Mouse (Mus musculus) midbrain, embryonic 15.5 days (tissue): ENCODE results near the gene Abcf3. TPM values are rescaled to one million over a fixed set of nuclear protein-coding genes. Genes with fewer than 3 reads are reported as not detected.

Experiments
- ATAC-seq: fragments of 200-750 bp; cut with Nextera tagmentation; replicated peaks from 2 replicates; pipeline ENCODE4 v1.8.0; 2017; ENCODE audit warnings: moderate TSS enrichment
- H3K27ac ChIP-seq: fragments of 300-500 bp; sonication (generic); 2 replicates; pipeline ENCODE4 v1.5.1; 2015; ENCODE audit warnings: mild to moderate bottlenecking, inconsistent platforms
- H3K27me3 ChIP-seq: fragments of 300-500 bp; sonication (generic); replicated peaks from 2 replicates; pipeline ENCODE4 v1.6.1; 2015; ENCODE audit warnings: inconsistent platforms
- H3K36me3 ChIP-seq: fragments of 300-500 bp; sonication (generic); replicated peaks from 2 replicates; pipeline ENCODE4 v1.6.1; 2015; ENCODE audit warnings: inconsistent platforms
- H3K4me1 ChIP-seq: fragments of 300-500 bp; sonication (generic); 2 replicates; pipeline ENCODE4 v1.6.1; 2015; ENCODE audit warnings: inconsistent platforms
- H3K4me2 ChIP-seq: fragments of 300-500 bp; sonication (generic); 2 replicates; pipeline ENCODE4 v1.6.1; 2015; ENCODE audit warnings: inconsistent platforms, mild to moderate bottlenecking, moderate library complexity
- H3K4me3 ChIP-seq: fragments of 300-500 bp; sonication (generic); 2 replicates; pipeline ENCODE4 v1.5.1; 2015; ENCODE audit warnings: mild to moderate bottlenecking, inconsistent platforms
- H3K9ac ChIP-seq: fragments of 300-500 bp; sonication (generic); 2 replicates; pipeline ENCODE4 v1.6.1; 2015; ENCODE audit warnings: mild to moderate bottlenecking, inconsistent platforms
- H3K9me3 ChIP-seq: fragments of 300-500 bp; sonication (generic); 2 replicates; pipeline ENCODE4 v1.6.1; 2016; ENCODE audit warnings: inconsistent platforms
- WGBS: fragments of 180-500 bp; shearing (Covaris S2); methylation state at CpG from one replicate; pipeline ENCODE4 v1.1.7; 2015; ENCODE audit warnings: mixed read lengths; 5-methylcytosine and 5-hydroxymethylcytosine counted together
- polyA plus RNA-seq: library from polyadenylated mRNA; unstranded; fragments of >200 nt; fragmentation: Nextera tagmentation; extraction: Ambion mirVana; gene quantifications from 2 replicates; pipeline ENCODE4 v1.2.1, GENCODE M21; 2015

Gene Abcf3
- polyA plus RNA-seq, 1 experiment from 2014 or later: 85.8 TPM

GRCm38 (mm10) chr16:20551691-20552090 is 3.3 kb downstream of the Abcf3 start:
- ATAC-seq: no peak
- no peaks in the 10 kb centered on the region for H3K27me3 ChIP-seq
- H3K4me3 ChIP-seq: no peak overlapping the region
- H3K4me1 ChIP-seq: peaks cover 17% of the 10 kb centered on the region
- H3K4me2 ChIP-seq: no peak overlapping the region
- WGBS: 94% methylated on average over 5 of the region's 5 CpGs
- H3K9me3 ChIP-seq: no peaks in the 10 kb centered on the region
- H3K27ac ChIP-seq: no peak overlapping the region
- no peak overlapping the region for H3K9ac ChIP-seq
- H3K36me3 ChIP-seq: peaks cover 37% of the 10 kb centered on the region

DNA sequence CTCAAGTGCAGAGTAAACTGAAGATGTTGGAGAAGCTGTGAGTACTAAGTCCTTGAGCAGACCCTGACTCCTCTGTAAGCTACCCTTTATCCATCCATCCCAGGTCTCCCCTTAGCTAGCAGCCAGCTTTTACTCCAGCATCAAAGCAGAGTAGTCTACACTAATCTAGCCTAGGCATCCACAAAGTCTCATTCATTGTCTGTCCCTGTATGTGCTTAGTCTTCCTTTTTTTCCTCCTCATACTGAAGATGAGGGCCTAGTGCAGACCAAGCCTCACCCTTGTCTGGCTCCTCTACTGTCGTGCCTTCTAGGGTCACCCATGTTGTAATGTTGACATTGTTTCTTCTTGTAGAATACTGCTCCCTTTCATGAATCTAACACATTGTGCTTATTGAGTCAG is 4.2 kb downstream of the Abcf3 start:
- Histone ChIP-seq H3K4me2 (no peak overlapping the region), H3K4me1 (peaks cover 16% of the 10 kb centered on the region), H3K9me3 (no peaks in the 10 kb centered on the region), H3K4me3 (no peak overlapping the region), H3K27ac (no peak overlapping the region), H3K27me3 (no peaks in the 10 kb centered on the region), H3K36me3 (peaks cover 41% of the 10 kb centered on the region), H3K9ac (no peak overlapping the region)
- ATAC-seq: no peak
- WGBS: 93% methylated on average over 1 of the region's 1 CpGs

- Histone ChIP-seq H3K27ac (no peak overlapping the region), H3K4me3 (no peak overlapping the region), H3K9ac (no peak overlapping the region), H3K4me1 (no peaks in the 10 kb centered on the region), H3K27me3 (no peaks in the 10 kb centered on the region), H3K36me3 (peaks cover 63% of the 10 kb centered on the region), H3K4me2 (no peak overlapping the region), H3K9me3 (no peaks in the 10 kb centered on the region)
- ATAC-seq: no peak
- WGBS: 93% methylated on average over 6 of the region's 6 CpGs
Observed at GRCm38 (mm10) chr16:20555000-20555399, 6.6 kb downstream of the Abcf3 start.

DNA sequence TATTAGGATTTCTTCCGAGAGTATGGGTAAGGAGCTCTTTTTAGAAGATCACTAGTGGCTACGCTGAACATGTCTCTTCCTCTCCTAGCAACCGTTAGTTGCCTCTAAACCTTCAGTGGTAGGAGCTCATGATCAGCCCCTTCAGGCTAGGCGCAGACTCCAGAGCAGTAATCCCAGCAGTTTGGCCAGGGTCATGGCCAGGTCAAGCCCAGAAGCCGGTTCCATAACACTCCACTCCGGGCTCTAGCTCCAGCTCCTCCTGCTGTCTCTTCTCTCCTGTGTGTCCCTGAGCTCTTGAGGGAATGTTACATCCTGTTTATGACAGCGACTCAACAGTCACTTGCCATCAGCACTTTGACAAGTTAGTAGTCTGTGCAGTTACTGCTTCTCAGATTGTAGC is 9.0 kb downstream of the Abcf3 start:
- 77% methylated on average over 7 of the region's 7 CpGs for WGBS
- Histone ChIP-seq H3K9ac (no peak overlapping the region), H3K27me3 (no peaks in the 10 kb centered on the region), H3K36me3 (peaks cover 53% of the 10 kb centered on the region), H3K4me2 (no peak overlapping the region), H3K9me3 (no peaks in the 10 kb centered on the region), H3K4me1 (no peaks in the 10 kb centered on the region), H3K27ac (no peak overlapping the region), H3K4me3 (no peak overlapping the region)
- no peak for ATAC-seq

DNA sequence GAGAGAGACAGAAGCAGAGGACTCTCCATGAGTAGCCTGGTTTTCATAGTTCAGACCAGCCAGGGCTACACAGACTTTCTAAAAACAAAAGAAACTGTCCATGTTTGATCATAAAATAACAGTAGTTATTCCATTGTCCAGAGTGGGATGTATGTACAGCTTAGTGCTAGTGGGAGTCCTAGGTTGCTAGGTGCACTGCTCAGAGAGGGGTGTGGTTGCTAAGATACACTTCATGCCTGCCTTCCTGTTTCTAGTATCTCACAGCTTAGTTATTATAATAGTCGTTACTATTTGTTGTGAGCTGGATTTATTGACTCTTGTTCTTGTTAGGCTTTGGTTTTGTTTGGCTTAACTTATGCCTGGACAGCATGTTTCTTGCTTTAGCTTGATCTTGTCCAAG is 16.7 kb downstream of the Abcf3 start:
- no peaks in the 10 kb centered on the region for H3K27me3 ChIP-seq
- H3K4me3 ChIP-seq: no peak overlapping the region
- 39% methylated on average over 1 of the region's 1 CpGs for WGBS
- H3K4me2 ChIP-seq: no peak overlapping the region
- H3K36me3 ChIP-seq: peaks cover 6% of the 10 kb centered on the region
- no peak overlapping the region for H3K27ac ChIP-seq
- no peak for ATAC-seq
- no peak overlapping the region for H3K9ac ChIP-seq
- H3K4me1 ChIP-seq: no peaks in the 10 kb centered on the region
- no peaks in the 10 kb centered on the region for H3K9me3 ChIP-seq

GRCm38 (mm10) chr16:20589366-20589938 is 41.1 kb downstream of the Abcf3 start, which contains the start of gene Vwa5b2:
TSS of gene Vwa5b2 (plus strand) at chr16:20589471.
- peak; percentile 87 for ATAC-seq
- H3K4me1 ChIP-seq: peaks cover 21% of the 10 kb centered on the region
- H3K9me3 ChIP-seq: no peaks in the 10 kb centered on the region
- peak within 1 kb of the TSS; percentile 75 for H3K4me2 ChIP-seq
- peak within 1 kb of the TSS; percentile 58 for H3K9ac ChIP-seq
- peak within 1 kb of the TSS; percentile 53 for H3K4me3 ChIP-seq
- WGBS: 1% methylated on average over 24 of the region's 24 CpGs
- H3K36me3 ChIP-seq: no peaks in the 10 kb centered on the region
- peak within 1 kb of the TSS; percentile 51 for H3K27ac ChIP-seq
- H3K27me3 ChIP-seq: peaks cover 41% of the 10 kb centered on the region

DNA sequence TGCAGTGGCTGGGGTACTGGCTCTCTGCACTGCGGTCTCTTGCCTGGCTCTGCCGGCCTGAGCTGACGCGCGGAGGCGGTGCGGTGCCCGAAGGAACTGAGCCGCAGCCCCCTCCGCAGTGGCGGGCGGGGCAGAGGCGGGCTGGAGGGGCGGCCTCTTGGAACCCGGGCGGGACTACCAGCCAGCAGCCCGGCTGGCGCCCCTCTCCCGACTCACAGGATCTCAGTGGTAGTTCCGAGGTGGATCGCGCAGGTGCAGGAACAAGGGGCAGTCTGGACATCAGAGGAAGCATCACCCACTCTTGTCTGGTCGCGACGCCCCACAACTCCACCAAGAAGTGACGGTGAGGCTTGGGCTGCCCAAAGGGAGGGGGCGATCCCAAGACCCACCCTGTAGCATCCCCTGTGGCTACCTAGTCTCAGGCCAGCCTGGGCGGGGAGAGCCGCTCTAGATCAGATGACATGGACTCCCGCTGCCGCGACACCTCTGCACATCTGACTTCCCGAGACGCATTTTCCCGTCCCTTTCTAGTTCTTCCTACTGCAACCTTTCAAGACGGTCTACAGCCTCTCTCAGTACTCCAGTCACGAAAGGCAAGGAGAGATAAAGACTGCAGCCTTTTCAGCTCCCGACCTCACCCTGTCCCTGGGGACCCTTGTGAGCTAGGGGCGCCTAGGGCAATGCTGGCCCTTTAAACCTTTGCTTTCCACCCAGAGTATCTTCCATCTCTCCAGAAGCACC is 41.7 kb downstream of the Abcf3 start:
- peak overlapping the region; percentile 75 for H3K4me2 ChIP-seq
- H3K36me3 ChIP-seq: no peaks in the 10 kb centered on the region
- peak overlapping the region; percentile 51 for H3K27ac ChIP-seq
- peaks cover 41% of the 10 kb centered on the region for H3K27me3 ChIP-seq
- ATAC-seq: peak; percentile 91
- H3K4me1 ChIP-seq: peaks cover 21% of the 10 kb centered on the region
- H3K4me3 ChIP-seq: peak overlapping the region; percentile 53
- WGBS: 0% methylated on average over 39 of the region's 39 CpGs
- no peaks in the 10 kb centered on the region for H3K9me3 ChIP-seq
- H3K9ac ChIP-seq: peak overlapping the region; percentile 58

DNA sequence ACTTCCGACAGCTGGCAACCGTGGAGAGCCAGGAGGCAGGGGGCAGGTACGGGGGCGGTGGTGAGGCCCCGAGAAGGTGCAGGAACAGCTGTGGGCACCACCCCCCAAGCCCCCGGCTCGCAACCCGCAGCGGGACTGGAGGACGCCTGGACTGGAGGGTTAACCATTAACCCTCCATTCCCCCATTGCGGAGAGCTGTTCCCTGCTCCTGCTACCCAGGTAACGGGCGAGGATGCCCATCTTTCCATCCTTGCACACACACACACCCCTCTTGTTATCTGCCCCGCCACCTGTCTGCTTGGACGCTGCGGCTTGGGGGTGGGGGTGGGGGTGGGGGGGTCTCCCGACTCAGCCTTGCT is 42.3 kb downstream of the Abcf3 start:
- peak; percentile 12 for ATAC-seq
- peak overlapping the region; percentile 58 for H3K9ac ChIP-seq
- H3K4me3 ChIP-seq: peak overlapping the region; percentile 53
- peaks cover 41% of the 10 kb centered on the region for H3K27me3 ChIP-seq
- H3K9me3 ChIP-seq: no peaks in the 10 kb centered on the region
- H3K4me2 ChIP-seq: peak overlapping the region; percentile 75
- no peaks in the 10 kb centered on the region for H3K36me3 ChIP-seq
- peaks cover 21% of the 10 kb centered on the region for H3K4me1 ChIP-seq
- peak overlapping the region; percentile 51; the same call in 1 of the 2 replicates for H3K27ac ChIP-seq
- WGBS: 4% methylated on average over 17 of the region's 17 CpGs

- no peak; the same call in 1 of the 2 replicates for ATAC-seq
- H3K36me3 ChIP-seq: no peaks in the 10 kb centered on the region
- H3K9me3 ChIP-seq: no peaks in the 10 kb centered on the region
- 5% methylated on average over 48 of the region's 48 CpGs for WGBS
- H3K4me3 ChIP-seq: peak overlapping the region; percentile 53
- H3K9ac ChIP-seq: peak overlapping the region; percentile 58; the same call in 1 of the 2 replicates
- H3K4me2 ChIP-seq: peak overlapping the region; percentile 75
- peaks cover 41% of the 10 kb centered on the region for H3K27me3 ChIP-seq
- H3K27ac ChIP-seq: no peak overlapping the region
- peaks cover 21% of the 10 kb centered on the region for H3K4me1 ChIP-seq
Observed at GRCm38 (mm10) chr16:20591076-20591705, 42.8 kb downstream of the Abcf3 start.

- no peak overlapping the region for H3K27ac ChIP-seq
- H3K36me3 ChIP-seq: no peaks in the 10 kb centered on the region
- H3K9me3 ChIP-seq: no peaks in the 10 kb centered on the region
- ATAC-seq: no peak
- no peak overlapping the region for H3K4me3 ChIP-seq
- no peak overlapping the region for H3K4me2 ChIP-seq
- H3K9ac ChIP-seq: no peak overlapping the region
- WGBS: 84% methylated on average over 7 of the region's 7 CpGs
- peaks cover 38% of the 10 kb centered on the region for H3K27me3 ChIP-seq
- peaks cover 11% of the 10 kb centered on the region for H3K4me1 ChIP-seq
Observed at GRCm38 (mm10) chr16:20595060-20595673, 46.8 kb downstream of the Abcf3 start.

- Histone ChIP-seq H3K9ac (no peak overlapping the region), H3K27me3 (peaks cover 33% of the 10 kb centered on the region), H3K27ac (no peak overlapping the region), H3K36me3 (no peaks in the 10 kb centered on the region), H3K9me3 (no peaks in the 10 kb centered on the region), H3K4me3 (no peak overlapping the region), H3K4me2 (no peak overlapping the region), H3K4me1 (peaks cover 6% of the 10 kb centered on the region)
- WGBS: 91% methylated on average over 4 of the region's 4 CpGs
- no peak for ATAC-seq
Observed at GRCm38 (mm10) chr16:20595737-20596136, 47.4 kb downstream of the Abcf3 start.

GRCm38 (mm10) chr16:20596687-20597441 is 48.5 kb downstream of the Abcf3 start:
- Histone ChIP-seq H3K27ac (no peak overlapping the region), H3K9ac (no peak overlapping the region), H3K4me2 (no peak overlapping the region), H3K4me3 (no peak overlapping the region), H3K4me1 (no peaks in the 10 kb centered on the region), H3K36me3 (no peaks in the 10 kb centered on the region), H3K9me3 (no peaks in the 10 kb centered on the region), H3K27me3 (peaks cover 21% of the 10 kb centered on the region)
- WGBS: 79% methylated on average over 7 of the region's 7 CpGs
- no peak for ATAC-seq
